Mouse (Mus musculus) stomach, postnatal 0 days (tissue): ENCODE results near the gene Raver1.

Source experiments
- CTCF ChIP-seq: IDR thresholded peaks from 2 replicates; pipeline ENCODE4 v1.5.1; 2016; ENCODE audit warnings: antibody characterized with exemption, low read depth, mild to moderate bottlenecking, moderate library complexity
- EP300 ChIP-seq: optimal IDR thresholded peaks from 2 replicates; pipeline ENCODE3; 2016; ENCODE audit warnings: antibody characterized with exemption

DNA sequence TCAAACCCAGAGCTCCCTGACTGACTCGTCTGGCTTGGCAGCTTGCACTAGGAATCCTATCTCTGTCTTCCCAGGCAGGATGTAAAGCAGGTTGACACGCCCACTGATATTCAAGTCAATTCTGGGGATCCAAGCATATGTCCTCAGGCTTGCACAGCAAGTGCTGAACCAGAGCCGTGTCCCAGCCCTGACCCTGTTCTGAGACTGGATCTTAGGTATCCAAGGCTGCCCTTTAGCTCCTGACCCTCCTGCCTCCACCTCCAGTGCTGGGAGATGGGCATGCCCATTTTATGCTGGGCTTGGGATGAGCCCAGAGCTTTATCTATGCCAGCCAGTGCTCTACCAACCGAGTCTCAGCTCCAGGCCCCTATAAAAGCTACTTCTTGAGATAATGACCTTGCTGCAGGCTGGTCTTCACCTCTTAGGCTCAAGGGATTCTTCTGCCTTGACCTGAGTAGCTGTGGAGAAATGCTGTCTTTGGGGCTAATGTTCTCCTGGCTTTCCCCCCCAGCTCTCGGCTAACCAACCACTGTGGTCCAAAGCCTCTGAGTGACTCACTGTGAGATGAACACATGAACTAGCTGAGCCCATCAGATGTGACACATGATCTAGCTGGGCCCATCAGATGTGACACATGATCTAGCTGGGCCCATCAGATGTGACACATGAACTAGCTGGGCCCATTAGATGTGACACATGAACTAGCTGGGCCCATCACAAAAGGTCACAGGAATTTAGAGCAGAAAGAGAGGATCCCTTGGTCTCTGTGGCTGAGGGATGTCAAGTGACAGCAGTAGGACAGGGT lies 14.2 kb upstream of the Raver1 start:
- TF ChIP-seq CTCF (no peak), EP300 (no peak)
